Mouse (Mus musculus): ENCODE results near the gene Carmil1. TPM values are rescaled to one million over a fixed set of nuclear protein-coding genes. Genes with fewer than 3 reads are reported as not detected.

The Carmil1 gene
- total RNA-seq, 2 experiments from 2014 or later: 7.1 to 9.5 TPM

DNA sequence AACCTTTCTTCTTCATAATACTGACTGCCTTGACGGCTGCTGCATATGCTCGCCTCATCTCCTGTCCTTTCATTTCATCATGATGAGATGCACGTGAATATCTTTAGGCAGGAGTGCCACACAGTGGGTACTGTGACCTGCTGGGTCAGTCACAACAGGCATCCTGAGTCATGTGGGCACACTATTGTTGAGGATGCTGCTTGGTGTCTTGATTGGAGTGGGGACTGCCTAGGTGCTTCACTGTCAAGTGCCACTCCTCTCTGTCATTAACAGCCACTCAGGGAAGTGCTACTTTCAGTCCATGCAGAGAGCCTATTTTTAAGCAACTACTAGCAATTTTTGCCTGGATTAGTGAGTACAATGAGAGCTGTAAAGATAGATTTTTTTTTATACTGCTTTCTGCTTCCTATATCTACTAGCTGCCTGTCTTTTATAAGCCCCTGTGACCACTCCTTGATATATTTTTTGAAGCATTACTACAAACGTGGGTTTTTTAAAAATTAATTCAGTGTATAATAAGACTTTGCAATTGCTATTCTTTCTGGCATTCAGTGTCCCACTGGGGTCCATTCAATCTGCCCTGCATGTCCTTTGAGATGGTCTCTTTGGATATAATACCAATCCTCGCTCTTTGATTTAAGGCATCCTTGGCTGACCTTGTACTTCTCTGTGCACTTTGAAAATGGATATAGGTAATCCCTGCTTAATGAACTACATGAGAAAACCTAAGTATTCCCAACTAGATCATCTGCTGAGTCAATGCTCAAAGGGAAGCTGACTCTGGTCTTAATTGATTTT lies 225.3 kb downstream of the Carmil1 start:
- intact Hi-C loops (cut with DNase I): no loop called here
- no peak for DNase-seq

GRCm38 (mm10) chr13:24051496-24051895 lies 229.1 kb downstream of the Carmil1 start:
- intact Hi-C loops (cut with DNase I): no loop called here
- DNase-seq: no peak

GRCm38 (mm10) chr13:24050330-24050729 lies 230.3 kb downstream of the Carmil1 start:
- no peak for DNase-seq
- intact Hi-C loops (cut with DNase I): no loop called here

DNA sequence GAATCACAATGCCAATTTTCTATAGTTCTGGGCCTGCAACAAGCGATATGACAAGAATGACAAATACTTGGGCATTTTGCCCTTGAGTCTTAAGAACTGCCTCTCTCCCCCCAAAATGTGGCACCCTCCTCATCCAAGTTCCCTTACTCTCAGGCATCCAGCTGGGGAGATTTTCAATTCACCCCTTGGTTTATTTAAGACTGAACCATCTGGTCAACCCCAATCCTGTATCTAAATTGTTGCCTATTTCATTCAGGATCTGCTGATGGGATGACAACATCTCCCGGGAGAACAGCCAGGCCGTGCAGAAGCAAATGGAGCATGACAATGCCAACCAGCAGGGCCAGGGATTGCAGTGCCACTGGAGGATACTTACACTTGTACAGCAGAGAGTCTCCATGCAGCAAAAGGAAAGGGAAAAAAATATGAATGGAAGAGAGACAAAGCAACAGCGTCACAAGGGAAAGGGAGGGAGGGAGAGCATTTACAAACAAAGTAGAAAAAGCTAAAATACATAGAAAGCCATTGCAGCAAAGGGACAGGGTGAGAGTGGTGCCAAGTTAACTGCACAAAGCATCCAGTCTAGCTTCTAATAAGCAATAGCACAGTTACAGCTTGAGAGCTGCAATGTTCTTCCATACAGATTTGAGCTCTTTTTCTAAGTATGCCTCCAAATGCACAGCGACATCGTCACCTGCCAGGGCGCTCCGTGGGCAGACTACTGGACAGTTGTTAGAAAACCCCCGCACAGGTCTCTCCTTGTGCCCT lies 231.1 kb downstream of the Carmil1 start:
- intact Hi-C loops (cut with DNase I): no loop called here
- DNase-seq: no peak

DNA sequence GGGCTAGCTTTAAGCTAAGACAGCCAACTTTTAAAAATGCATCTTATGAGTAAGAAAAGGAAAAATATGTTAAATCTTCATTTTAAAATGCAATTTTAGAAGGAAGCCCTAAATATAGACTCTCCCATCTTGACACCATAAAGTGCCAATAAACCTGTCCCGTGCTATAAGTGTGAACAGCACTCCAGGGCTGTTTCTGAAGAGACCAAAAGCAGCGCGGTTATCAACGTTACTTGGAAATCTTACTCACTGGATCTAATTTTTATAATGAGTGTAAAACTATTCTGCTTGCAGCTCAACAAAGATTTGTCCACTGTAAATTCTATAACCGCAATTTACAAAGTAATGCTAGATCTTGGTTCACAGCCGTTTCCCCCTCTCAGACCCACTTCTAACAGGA lies 232.0 kb downstream of the Carmil1 start:
- no peak for DNase-seq
- intact Hi-C loops (cut with DNase I): no loop called here

DNA sequence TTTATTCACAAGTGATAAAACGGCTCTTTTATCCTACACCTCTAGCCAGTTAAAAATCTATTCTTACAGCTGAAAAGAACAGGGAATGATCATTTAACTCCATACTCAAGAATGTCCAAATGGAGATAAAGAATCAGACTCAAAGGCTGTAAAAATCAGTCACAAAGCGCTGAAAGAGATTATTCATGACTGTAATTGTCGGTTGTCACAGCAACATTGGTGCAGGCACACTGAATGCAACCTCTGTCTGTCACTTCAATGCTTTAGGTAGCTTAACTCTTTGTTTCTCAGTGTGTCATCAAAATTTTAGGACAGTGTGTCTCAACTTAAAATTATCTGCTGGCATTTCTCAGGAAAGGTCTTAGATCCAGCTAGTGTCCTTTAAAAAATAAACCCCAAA lies 235.3 kb downstream of the Carmil1 start:
- intact Hi-C loops (cut with DNase I): no loop called here
- DNase-seq: no peak

DNA sequence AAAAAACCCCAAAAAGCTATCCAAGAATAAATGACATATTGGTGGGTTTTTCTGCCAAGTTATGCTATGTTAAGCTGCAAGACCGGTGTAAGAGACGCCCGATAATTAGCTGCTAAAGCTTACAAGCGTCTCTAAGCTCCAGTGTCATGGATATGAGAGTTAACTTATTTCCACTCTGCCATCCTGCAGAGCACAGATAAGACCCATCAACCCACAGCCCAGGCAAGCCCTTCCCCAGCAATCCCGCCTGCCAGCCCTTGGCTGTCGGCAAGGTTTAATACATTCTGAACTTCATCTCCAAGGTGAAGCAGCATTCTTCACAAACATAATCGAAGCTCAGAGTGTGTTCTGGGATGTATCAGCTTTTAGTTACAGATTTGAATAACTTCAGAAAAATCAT lies 240.4 kb downstream of the Carmil1 start:
- intact Hi-C loops (cut with DNase I): no loop called here
- DNase-seq: no peak

DNA sequence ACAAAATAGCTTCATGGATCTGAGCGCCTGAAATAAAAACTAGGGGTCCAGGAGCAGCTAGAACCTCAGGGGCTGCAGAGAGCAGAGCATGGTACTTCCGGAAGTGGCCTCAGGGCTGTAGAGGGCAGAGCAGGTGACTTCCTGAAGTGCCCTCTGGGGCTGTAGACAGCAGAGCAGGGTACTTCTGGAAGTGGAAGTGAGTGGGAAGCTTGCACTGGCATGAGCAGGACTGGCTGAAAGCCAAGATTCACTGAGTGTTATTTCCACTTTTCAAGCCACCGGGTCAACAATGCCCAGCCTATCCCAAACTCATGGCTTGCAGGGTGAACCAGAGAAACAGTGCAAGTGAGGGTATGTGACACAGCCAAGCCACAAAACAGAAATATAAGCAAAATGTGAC lies 243.1 kb downstream of the Carmil1 start:
- peak in 1 of 2 experiments; percentile 5 for DNase-seq
- intact Hi-C loops (cut with DNase I): no loop called here

- DNase-seq: no peak
- intact Hi-C loops (cut with DNase I): no loop called here
These were observed 244.4 kb downstream of the Carmil1 start for GRCm38 (mm10) chr13:24036150-24036549.

GRCm38 (mm10) chr13:24027191-24028170 lies 253.1 kb downstream of the Carmil1 start:
- intact Hi-C loops (cut with DNase I): loop anchor here (5.0 kb wide), 2 partner anchors 255 to 270 kb away; partner anchors contain the start of gene Carmil1
- no peak for DNase-seq

DNA sequence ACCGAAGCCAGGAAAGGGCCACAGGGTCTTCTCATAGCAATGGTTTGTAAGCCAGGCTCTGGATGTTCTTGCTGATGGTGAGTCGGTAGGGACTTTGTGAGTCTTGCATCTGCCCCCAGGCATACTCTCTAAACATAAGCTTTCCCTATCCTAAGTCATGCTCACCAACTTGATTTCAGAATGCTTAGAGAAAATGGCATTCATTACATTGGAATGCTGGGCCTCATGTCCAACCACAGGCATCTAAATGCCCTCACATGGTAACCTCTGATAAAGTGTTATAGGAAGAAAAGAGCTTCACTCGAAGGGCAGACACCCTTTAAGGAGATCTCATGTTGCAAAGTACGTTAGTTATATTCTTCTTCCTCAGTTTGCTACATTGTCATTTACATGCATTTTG lies 262.1 kb downstream of the Carmil1 start:
- no peak for DNase-seq
- intact Hi-C loops (cut with DNase I): no loop called here

GRCm38 (mm10) chr13:24005528-24005927 lies 275.1 kb downstream of the Carmil1 start:
- intact Hi-C loops (cut with DNase I): no loop called here
- no peak for DNase-seq

DNA sequence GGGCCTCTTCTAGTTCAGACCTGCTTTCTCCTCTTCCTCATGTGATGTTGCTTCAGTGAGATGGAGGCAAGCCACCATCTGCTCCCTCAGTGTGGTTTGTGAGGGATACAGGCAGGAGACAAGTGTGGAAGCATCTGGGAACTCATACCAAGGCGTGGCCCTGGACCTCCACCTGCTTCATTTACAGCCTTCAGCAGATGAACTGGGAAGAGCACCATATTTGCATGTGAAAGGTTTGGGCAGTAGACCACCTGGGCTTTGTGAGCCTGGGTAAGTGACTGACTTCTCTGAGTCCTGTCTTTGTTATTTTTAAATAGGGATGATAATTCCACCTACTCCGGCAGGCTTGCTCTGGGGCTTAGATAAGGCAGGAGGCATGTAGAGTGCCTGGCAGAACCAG lies 278.8 kb downstream of the Carmil1 start:
- DNase-seq: no peak
- intact Hi-C loops (cut with DNase I): no loop called here

DNA sequence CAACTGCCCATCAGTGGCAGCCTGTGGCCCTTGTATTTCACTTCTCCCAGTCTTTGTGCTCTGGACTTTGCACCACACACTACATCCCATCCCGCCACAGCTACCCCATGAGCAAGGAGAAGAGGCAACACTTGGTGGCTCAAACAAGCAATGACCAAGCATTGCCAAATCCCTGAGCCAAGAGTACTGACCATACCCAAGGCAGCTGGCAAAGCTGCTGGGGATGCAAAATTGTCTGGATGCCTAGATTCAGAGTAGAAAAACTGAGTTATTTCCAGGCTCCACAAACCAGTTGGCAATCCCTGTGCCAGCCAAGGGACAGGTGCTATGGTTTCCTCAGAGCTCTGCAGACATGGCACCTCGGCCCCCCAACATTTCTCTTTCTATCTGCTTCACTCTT lies 279.5 kb downstream of the Carmil1 start:
- DNase-seq: no peak
- intact Hi-C loops (cut with DNase I): no loop called here

DNA sequence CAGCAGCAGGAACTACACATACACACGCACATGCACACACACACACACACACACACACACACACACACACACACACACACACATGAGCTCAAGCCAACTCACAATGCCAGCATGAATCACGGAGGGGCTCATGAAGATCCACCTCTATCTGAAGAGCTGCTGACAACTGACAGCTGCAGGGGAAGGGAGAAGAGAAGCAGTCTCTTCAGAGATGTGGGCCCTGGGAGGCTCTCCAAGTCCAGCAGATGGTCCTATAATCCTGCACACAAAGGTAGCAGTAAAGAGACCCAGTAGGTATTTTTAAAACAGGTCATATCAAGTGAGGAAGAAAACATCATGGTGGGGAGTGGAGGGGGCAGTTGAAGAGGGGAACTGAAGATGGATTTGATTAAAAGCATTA lies 281.8 kb downstream of the Carmil1 start:
- DNase-seq: no peak
- intact Hi-C loops (cut with DNase I): no loop called here

DNA sequence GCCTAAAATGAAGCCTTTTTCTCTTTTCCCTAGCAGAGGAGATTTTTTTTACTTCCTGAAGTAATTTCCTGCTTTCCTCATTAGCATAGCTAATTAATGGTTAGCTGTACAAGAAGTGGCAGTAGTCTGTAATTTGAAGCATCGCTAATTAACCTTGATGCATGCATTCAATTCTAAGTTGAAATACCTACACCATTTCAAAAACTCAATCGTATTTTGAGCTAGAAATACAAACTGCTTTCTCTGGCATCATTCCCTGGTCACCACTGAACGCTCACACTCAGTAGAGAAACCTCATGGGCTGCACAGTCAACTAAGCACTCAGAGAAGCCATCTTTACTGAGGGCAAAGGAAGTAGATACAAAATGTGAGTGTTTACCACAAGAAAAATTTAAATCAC lies 285.8 kb downstream of the Carmil1 start:
- no peak for DNase-seq
- intact Hi-C loops (cut with DNase I): no loop called here

- intact Hi-C loops (cut with DNase I): no loop called here
These were observed 286.6 kb downstream of the Carmil1 start for GRCm38 (mm10) chr13:23994024-23994423.

GRCm38 (mm10) chr13:23990928-23991327 lies 289.7 kb downstream of the Carmil1 start, which contains the start of gene Scgn:
Scgn (minus strand) TSS chr13:23991214.
- intact Hi-C loops (cut with DNase I): no loop called here

More at GRCm38 (mm10) chr13:23994024-23994423, 286.6 kb downstream of the Carmil1 start:
- DNase-seq: no peak

GRCm38 (mm10) chr13:23990451-23990850 lies 290.1 kb downstream of the Carmil1 start:
- no peak for DNase-seq
- intact Hi-C loops (cut with DNase I): no loop called here

More at GRCm38 (mm10) chr13:23990928-23991327, 289.7 kb downstream of the Carmil1 start, which contains the start of gene Scgn:
- DNase-seq: peak; percentile 27 to 49

DNA sequence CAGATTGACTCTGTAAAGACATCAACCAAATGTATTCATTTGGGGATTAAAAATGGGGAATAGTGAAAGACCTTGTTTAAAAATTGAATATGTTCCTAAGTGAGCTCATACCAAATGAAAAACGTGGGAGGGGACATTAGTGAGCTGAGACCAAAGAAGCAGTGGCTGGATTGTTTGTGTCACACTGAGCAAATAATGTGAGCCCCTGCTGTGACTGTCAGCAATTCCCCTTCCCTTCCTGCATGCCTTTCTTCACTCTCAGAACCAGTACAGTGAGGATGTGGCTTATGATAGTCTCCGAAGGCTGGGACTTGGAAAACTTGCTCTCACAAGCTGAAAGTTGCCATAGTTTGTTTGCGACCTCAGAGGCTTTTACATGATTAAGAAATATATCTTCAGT lies 295.5 kb downstream of the Carmil1 start:
- no peak for DNase-seq
- intact Hi-C loops (cut with DNase I): no loop called here

GRCm38 (mm10) chr13:23972271-23972670 lies 308.3 kb downstream of the Carmil1 start:
- DNase-seq: no peak
- intact Hi-C loops (cut with DNase I): no loop called here

Measured in heart, postnatal 36 days (tissue).